Mouse (Mus musculus): ENCODE measurements at regions not wholly inside any gene's neighbourhood (a gene's known extent, or its start where the extent isn't known, plus 50 kb on each side); places are given as distances from the start of the nearest gene placed in this dataset.
"Not testable (repeated sequence)": the region's sequence is repeated elsewhere in the genome, so short reads cannot be mapped to it uniquely, and the experiment has no call there.

- not testable (repeated sequence) for DNase-seq (ENCODE audit: extremely low spot score in 1 of 2, low spot score in 1 of 2)
These were observed 378.3 kb upstream of the Tbl1xr1 start for GRCm38 (mm10) chr3:21697980-21698672.

- no peak for DNase-seq (ENCODE audit: extremely low spot score in 1 of 2, low spot score in 1 of 2)
These were observed 376.9 kb upstream of the Tbl1xr1 start for GRCm38 (mm10) chr3:21699526-21699925.

DNA sequence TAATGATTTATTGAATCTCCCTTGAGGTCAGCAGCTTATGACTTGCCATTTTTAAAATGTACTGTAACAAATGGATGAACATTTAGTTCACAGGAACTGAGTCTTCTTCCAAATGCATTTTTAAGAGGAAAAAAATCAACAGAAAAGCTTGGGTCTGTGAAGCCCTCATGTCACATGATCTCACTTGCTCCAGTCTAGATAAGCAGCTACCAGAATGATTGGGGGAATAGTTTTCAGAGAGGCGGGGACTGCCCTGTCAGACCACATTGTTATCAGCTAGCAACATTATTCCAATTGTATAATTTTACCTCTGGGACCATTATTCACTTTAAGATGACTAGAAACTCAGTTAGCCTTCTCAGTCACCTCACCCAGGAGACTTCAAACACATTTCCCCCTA, 376.1 kb upstream of the Tbl1xr1 start:
- no peak for DNase-seq (ENCODE audit: extremely low spot score in 1 of 2, low spot score in 1 of 2)

GRCm38 (mm10) chr3:21726747-21727505, 349.5 kb upstream of the Tbl1xr1 start:
- DNase-seq (ENCODE audit: extremely low spot score in 1 of 2, low spot score in 1 of 2) = no peak

DNA sequence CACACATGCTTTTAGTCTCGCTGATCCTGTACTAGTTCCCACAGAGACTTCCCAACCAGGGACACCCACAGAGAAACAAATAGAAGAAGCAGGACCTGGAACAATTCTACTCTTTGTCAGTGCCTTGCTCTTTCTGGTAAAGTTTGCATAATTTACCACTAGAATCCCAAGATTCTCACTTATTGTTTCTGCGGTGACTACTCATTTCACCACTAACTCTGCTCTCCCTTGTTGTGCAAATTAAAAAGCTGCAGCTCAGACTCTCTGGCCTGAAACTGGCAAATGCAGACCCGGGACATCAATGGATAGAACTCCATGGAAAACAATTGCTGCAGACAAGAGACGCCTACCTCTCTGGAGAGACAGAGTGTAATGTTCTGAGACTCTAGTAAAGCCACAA, 348.4 kb upstream of the Tbl1xr1 start:
- DNase-seq (ENCODE audit: extremely low spot score in 1 of 2, low spot score in 1 of 2) = no peak

- DNase-seq (ENCODE audit: extremely low spot score in 1 of 2, low spot score in 1 of 2) = no peak
These were observed 347.1 kb upstream of the Tbl1xr1 start for GRCm38 (mm10) chr3:21729328-21729727.

- DNase-seq (ENCODE audit: extremely low spot score in 1 of 2, low spot score in 1 of 2) = not testable (repeated sequence)
These were observed 340.8 kb upstream of the Tbl1xr1 start for GRCm38 (mm10) chr3:21735688-21736087.

DNA sequence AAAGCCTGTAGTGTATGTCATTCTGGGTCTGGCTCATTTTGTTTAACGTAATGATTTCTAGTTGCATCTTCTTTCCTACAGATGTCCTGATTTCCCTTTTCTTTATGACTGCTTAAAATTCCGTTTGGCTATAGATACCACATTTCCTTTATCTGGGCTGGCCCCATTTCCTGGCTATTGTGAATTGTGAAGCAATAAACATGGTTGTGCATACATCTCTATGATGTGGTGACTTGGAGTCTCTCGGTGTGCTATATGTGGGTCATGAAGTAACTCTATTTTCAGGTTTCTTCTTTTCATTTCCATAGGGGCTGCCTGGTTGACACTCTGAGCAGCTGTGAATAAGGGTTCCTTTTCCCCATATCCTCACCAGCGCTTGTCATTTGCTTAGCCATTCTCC, 336.7 kb upstream of the Tbl1xr1 start:
- DNase-seq (ENCODE audit: extremely low spot score in 1 of 2, low spot score in 1 of 2) = no peak

DNA sequence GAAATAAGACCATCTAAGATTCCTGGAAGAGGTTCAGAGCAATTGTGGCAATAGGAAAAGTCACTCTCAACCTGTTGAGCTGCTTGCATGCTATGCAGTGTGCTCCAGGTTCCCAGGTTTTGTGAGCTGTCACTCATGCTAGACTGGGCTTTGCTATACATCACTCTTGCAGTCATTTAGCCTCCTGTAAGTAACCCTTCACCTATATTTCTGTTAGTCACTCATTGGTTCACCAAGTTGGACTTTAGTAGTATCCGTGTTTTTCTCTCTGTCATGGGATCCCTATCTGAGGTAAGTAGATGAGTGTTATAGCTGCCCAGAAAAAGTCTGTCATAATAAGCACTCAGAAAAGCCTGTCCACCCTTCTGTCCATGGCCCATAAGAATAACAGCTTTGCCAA, 332.3 kb upstream of the Tbl1xr1 start:
- no peak for DNase-seq (ENCODE audit: extremely low spot score in 1 of 2, low spot score in 1 of 2)

GRCm38 (mm10) chr3:21760516-21761218, 315.8 kb upstream of the Tbl1xr1 start:
- no peak for DNase-seq (ENCODE audit: extremely low spot score in 1 of 2, low spot score in 1 of 2)

DNA sequence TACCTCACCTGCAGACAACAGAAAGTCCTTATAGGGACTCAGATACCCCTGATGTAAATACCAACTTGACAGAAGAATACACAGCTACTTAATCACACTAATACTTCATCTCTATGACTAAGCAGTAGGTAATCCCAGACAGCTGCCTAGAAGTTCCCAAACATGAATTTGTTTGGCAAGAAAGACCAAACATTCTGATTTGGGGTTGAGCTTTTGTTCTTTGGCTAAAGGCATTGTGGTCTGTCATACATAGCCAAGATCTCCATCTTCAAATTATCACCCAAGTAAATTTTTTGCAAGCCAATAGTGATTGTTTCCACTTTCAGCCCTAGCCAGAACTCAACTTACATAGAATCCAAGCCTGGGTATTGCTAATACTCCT, 315.2 kb upstream of the Tbl1xr1 start:
- DNase-seq (ENCODE audit: extremely low spot score in 1 of 2, low spot score in 1 of 2) = no peak

DNA sequence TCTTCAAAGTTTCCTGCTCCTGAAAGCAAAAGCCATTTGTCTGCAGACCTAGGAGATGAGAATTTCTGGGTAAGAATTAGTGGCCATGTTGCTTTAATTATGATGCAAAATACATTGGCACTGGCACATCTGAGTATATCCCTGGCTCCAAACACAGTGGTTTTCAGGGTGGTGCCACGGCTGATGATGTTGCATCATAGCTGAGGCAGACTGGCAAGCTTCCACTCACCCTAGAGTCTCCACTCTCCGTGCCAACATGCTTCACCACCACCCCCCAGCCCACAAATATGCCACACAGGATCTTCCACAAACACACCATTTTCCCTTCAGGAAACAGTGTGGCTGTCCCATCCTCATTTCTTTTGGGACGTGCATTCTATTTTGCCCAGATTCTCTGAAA, 314.5 kb upstream of the Tbl1xr1 start:
- DNase-seq (ENCODE audit: extremely low spot score in 1 of 2, low spot score in 1 of 2) = no peak

- no peak for DNase-seq (ENCODE audit: extremely low spot score in 1 of 2, low spot score in 1 of 2)
These were observed 308.4 kb upstream of the Tbl1xr1 start for GRCm38 (mm10) chr3:21768081-21768480.

GRCm38 (mm10) chr3:21769920-21770547, 306.4 kb upstream of the Tbl1xr1 start:
- no peak for DNase-seq (ENCODE audit: extremely low spot score in 1 of 2, low spot score in 1 of 2)

DNA sequence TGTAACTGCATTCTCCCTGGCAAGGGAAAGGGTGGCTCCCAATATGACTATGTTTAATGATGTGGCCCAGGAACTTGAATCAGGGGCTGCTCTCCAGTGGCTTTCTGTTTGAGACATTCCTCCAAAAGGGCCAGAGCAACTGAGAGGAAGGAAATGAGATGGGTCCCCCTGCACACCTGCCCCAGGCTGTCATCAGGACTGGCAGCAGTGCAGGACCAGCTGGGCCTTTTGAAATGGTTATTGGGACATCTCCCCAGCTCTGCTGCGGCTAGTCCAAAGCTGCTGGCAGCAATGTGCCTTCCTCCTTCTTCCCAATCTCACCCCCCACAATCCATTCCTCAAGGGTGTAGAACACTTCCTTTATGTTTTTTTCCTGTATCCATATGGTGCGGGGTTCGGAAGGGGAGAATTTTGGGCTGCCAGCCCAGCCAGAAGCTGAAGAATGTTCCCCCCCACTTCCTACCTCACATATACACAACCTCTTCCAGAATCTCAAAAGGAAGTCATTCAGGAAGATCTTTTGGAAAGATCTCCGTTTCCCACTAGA, 304.6 kb upstream of the Tbl1xr1 start:
- no peak for DNase-seq (ENCODE audit: extremely low spot score in 1 of 2, low spot score in 1 of 2)

GRCm38 (mm10) chr3:21774172-21774842, 302.1 kb upstream of the Tbl1xr1 start:
- DNase-seq (ENCODE audit: extremely low spot score in 1 of 2, low spot score in 1 of 2) = no peak

DNA sequence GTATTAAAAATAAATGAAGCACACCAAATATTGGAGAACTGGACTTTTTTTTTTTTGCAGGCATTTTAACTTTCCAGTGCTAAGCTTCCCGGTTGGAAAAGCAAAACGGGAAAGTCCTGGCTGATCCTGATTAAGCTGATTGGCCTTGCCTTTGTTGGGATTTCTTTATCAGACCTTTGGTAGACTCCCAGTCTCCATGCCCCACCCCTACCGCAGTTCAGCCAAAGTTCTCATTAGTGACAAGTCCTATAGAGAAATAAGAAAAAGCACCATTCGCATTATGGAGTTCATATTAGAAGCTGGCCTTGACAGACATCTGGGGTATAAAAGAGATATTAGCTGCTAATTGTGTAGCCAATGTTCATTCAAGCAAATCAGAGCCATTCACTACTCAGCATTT, 297.7 kb upstream of the Tbl1xr1 start:
- no peak for DNase-seq (ENCODE audit: extremely low spot score in 1 of 2, low spot score in 1 of 2)

DNA sequence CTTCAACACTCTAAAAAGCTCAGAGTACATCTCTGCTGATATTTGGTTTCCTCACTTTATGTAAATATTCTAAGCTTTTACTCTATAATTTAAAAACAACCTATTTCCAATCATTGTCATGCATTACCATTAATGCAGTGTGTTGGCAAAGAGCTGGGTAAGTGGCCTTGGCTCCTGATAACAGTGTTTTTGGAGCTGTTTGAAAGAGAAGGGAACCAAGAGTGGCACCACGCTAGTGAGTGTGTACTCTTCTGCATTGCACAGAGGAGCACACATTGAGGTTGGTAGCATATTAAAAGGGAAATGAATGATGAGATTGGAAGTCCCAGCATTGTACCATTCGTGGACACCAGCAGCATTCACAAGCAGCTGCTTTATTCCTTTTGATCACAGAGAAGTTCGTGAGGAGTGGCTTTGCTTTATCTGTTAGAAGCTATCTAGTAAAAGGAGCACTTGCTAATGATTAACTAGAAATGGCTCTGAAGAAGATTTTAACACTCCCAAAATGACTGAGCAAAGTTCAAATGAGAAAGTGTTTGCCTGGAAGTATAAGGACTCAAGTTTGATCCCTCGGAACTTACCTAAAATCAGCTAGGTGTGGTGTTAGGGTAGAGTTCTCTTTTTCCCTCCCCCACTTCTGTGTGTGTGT, 284.3 kb upstream of the Tbl1xr1 start:
- DNase-seq (ENCODE audit: extremely low spot score in 1 of 2, low spot score in 1 of 2) = no peak

GRCm38 (mm10) chr3:21798139-21798538, 278.3 kb upstream of the Tbl1xr1 start:
- DNase-seq (ENCODE audit: extremely low spot score in 1 of 2, low spot score in 1 of 2) = no peak

- DNase-seq (ENCODE audit: extremely low spot score in 1 of 2, low spot score in 1 of 2) = not testable (repeated sequence)
These were observed 272.6 kb upstream of the Tbl1xr1 start for GRCm38 (mm10) chr3:21803886-21804285.
